Mouse (Mus musculus) erythroblast, embryonic 14.5 days (primary cell): ENCODE results near the gene Vwa5a.

Experiments used
- GATA1 ChIP-seq: IDR thresholded peaks from 2 replicates; pipeline ENCODE4 v1.6.1; 2012; ENCODE audit warnings: low read length, inconsistent platforms, mixed read lengths
- TAL1 ChIP-seq: IDR thresholded peaks from 3 replicates; pipeline ENCODE4 v1.6.1; 2012; ENCODE audit warnings: low read length, inconsistent platforms, mixed read lengths

DNA sequence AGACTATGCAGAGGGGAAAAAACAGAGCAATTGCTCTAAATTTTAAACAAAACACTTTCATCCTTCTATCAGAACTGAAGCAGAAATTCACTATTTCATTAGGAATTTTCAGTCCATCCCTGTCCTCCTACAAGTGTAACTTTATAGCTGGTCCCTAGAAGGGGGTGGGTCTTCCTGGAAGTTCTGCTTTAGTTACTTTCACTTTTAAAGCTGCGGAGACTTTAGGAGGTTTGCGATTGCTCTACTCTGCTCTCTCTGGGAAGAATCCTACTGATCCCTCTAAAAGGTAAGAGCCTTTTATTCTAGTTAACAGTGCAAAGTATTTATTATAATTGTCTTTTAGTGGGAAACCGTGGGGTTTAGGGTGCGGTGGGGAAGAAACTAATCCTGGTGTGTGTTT, at the start of gene Vwa5a:
- no peak for TF ChIP-seq TAL1
- no peak for TF ChIP-seq GATA1
